Mouse (Mus musculus): Measurements from ENCODE around the gene 1600014C23Rik. TPM values are rescaled to one million over a fixed set of nuclear protein-coding genes. Genes with fewer than 3 reads are reported as not detected.
A peak's percentile ranks its signal among the peaks of the same experiment; 100 is the strongest.

The 1600014C23Rik gene
- polyA plus RNA-seq, 1 experiment from 2014 or later = 0.68 TPM

DNA sequence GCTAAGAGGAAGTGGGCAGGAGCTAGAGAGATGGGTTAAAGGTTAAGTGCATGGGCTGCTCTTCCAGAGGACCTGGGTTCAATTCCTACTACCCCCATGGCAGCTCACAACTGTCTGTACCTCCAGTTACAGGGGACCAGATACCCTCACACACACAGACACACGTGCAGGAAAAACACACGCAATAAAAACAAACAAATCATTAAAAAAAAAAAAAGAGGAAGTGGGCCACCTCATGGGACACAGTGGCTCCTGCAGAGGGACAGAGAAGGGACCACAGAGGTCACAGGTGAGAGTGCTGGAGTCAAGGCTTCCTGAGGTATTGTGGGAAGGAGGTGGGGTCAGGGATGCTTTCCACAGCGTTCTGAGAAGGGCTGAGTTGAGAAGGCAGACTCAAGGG is 22.1 kb downstream of the 1600014C23Rik start:
- no peaks in the 10 kb centered on the region for H3K9me3 ChIP-seq (replicated peaks)
- H3K4me1 ChIP-seq = peaks cover 2% of the 10 kb centered on the region
- ATAC-seq (replicated peaks; ENCODE audit: low FRiP score) = no peak
- H3K36me3 ChIP-seq = no peaks in the 10 kb centered on the region
- H3K27me3 ChIP-seq = no peaks in the 10 kb centered on the region
- H3K4me2 ChIP-seq = no peak overlapping the region
- no peak overlapping the region for H3K9ac ChIP-seq
- no peak overlapping the region for H3K27ac ChIP-seq
- 43% methylated on average over 3 of the region's 3 CpGs for WGBS
- H3K4me3 ChIP-seq (replicated peaks) = no peak overlapping the region

DNA sequence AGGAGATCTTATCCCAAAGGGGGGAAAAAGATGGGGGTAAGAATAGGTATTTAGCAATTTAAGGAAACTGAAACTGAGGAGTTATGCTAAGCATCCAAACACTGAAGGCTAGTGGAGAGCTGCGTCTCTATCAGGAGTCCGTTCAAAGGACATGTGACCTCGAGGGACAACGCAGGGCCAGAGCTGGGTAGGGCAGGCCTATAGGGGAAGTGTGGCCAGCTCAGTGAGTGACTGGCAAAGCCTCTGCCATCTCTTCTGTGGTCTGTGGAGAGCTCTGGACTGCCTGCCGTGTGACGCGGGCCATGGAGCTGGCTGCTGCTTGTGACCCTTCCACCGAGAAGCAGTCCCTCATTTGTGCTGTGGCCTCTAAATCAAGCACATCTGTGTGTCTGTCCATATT is 23.2 kb downstream of the 1600014C23Rik start:
- Histone ChIP-seq H3K9me3 (replicated peaks) (no peaks in the 10 kb centered on the region), H3K9ac (no peak overlapping the region), H3K4me3 (replicated peaks) (no peak overlapping the region), H3K27me3 (no peaks in the 10 kb centered on the region), H3K36me3 (no peaks in the 10 kb centered on the region), H3K4me2 (no peak overlapping the region), H3K27ac (no peak overlapping the region), H3K4me1 (no peaks in the 10 kb centered on the region)
- ATAC-seq (replicated peaks; ENCODE audit: low FRiP score) = no peak
- 76% methylated on average over 8 of the region's 8 CpGs for WGBS

- H3K4me1 ChIP-seq = no peaks in the 10 kb centered on the region
- H3K27ac ChIP-seq = no peak overlapping the region
- WGBS = 37% methylated on average over 3 of the region's 3 CpGs
- H3K4me3 ChIP-seq (replicated peaks) = no peak overlapping the region
- ATAC-seq (replicated peaks; ENCODE audit: low FRiP score) = no peak
- no peak overlapping the region for H3K9ac ChIP-seq
- H3K27me3 ChIP-seq = no peaks in the 10 kb centered on the region
- no peaks in the 10 kb centered on the region for H3K9me3 ChIP-seq (replicated peaks)
- H3K4me2 ChIP-seq = no peak overlapping the region
- H3K36me3 ChIP-seq = no peaks in the 10 kb centered on the region
Observed at GRCm38 (mm10) chr17:45709829-45710228, 23.8 kb downstream of the 1600014C23Rik start.

- H3K27me3 ChIP-seq = no peaks in the 10 kb centered on the region
- 0 out of 2 replicates have a peak, but pooled peaks cover 4% of the 10 kb centered on the region for H3K4me1 ChIP-seq
- H3K9me3 ChIP-seq (replicated peaks) = no peaks in the 10 kb centered on the region
- no peak overlapping the region for H3K27ac ChIP-seq
- 79% methylated on average over 8 of the region's 8 CpGs for WGBS
- H3K36me3 ChIP-seq = no peaks in the 10 kb centered on the region
- no peak overlapping the region for H3K4me2 ChIP-seq
- no peak for ATAC-seq (replicated peaks; ENCODE audit: low FRiP score)
- no peak overlapping the region for H3K4me3 ChIP-seq (replicated peaks)
- H3K9ac ChIP-seq = no peak overlapping the region
Observed at GRCm38 (mm10) chr17:45708179-45708578, 25.5 kb downstream of the 1600014C23Rik start.

DNA sequence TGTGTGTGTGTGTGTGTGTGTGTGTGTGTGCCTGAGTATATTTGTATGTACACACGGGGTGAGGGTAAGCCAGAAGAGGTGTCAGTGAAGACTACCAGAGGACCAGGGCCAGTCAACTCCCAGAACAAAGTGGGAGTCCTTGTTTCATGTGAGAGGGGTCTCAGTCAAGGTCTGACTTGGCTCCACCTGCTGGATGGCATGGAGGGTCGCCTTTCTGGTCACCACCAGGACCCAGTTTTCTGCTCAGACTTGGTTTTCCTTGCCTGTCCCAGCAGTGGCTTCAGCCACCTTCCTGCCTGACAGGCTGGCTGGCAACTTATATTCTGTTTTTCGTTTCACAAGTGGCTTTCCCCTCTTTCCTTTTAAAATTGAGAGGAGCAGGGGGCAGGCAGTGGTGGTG is 26.3 kb downstream of the 1600014C23Rik start:
- H3K36me3 ChIP-seq = no peaks in the 10 kb centered on the region
- H3K9me3 ChIP-seq (replicated peaks) = no peaks in the 10 kb centered on the region
- whole genome bisulfite sequencing = 26% methylated on average over 3 of the region's 3 CpGs
- no peak for ATAC-seq (replicated peaks; ENCODE audit: low FRiP score)
- no peak overlapping the region for H3K4me2 ChIP-seq
- no peak overlapping the region for H3K4me3 ChIP-seq (replicated peaks)
- no peak overlapping the region for H3K27ac ChIP-seq
- H3K4me1 ChIP-seq = peaks cover 10% of the 10 kb centered on the region; the same call in 1 of the 2 replicates
- no peaks in the 10 kb centered on the region for H3K27me3 ChIP-seq
- H3K9ac ChIP-seq = no peak overlapping the region

GRCm38 (mm10) chr17:45706796-45707195 is 26.8 kb downstream of the 1600014C23Rik start:
- no peaks in the 10 kb centered on the region for H3K36me3 ChIP-seq
- H3K4me2 ChIP-seq = no peak overlapping the region
- no peaks in the 10 kb centered on the region for H3K9me3 ChIP-seq (replicated peaks)
- whole genome bisulfite sequencing = 66% methylated on average over 5 of the region's 5 CpGs
- no peak for ATAC-seq (replicated peaks; ENCODE audit: low FRiP score)
- no peak overlapping the region for H3K4me3 ChIP-seq (replicated peaks)
- H3K27ac ChIP-seq = no peak overlapping the region
- H3K27me3 ChIP-seq = no peaks in the 10 kb centered on the region
- peaks cover 11% of the 10 kb centered on the region; the same call in 1 of the 2 replicates for H3K4me1 ChIP-seq
- H3K9ac ChIP-seq = no peak overlapping the region

DNA sequence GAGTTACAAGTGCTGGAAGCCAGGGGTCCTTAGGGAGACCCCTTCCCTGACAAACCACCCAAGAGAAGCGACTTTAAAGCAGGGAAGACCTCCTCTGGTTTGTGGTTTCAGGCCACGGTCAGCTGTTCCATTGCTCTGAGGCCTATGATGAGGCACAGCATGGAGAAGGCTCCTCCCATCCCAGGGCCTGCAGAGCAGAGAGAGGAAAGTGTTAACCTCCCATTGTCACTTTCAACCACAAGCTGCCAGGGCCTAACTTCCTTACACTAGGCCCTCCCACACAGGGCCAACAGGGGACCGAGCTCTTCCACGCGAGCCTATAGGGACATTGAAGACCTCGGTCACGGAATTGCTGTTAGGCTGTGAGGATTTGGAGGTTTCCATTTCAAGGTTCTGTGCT is 30.5 kb downstream of the 1600014C23Rik start:
- Histone ChIP-seq H3K4me2 (no peak overlapping the region), H3K27me3 (no peaks in the 10 kb centered on the region), H3K27ac (no peak overlapping the region), H3K4me3 (replicated peaks) (no peak overlapping the region), H3K4me1 (peaks cover 15% of the 10 kb centered on the region; the same call in 1 of the 2 replicates), H3K36me3 (peaks cover 10% of the 10 kb centered on the region), H3K9ac (no peak overlapping the region), H3K9me3 (replicated peaks) (no peaks in the 10 kb centered on the region)
- WGBS = 47% methylated on average over 7 of the region's 7 CpGs
- no peak for ATAC-seq (replicated peaks; ENCODE audit: low FRiP score)

DNA sequence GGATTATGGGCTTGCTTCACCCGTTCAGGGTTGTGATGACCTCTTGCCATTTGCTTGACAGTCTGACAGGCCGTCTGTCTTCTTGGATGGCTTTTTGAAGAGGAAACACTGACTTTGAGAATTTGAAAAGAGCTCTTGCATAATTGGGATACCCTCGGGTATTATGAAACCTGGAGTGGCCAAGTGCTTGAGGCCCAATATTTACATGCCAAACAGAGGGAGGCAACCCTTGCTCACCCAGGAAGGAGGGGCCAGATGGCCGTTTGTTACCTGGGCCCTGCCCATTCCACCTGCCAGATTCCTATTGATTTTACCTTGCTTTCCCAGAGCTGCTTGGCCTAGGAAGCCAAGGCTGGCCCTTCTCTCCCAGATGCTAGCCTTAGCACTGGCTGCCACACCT is 31.4 kb downstream of the 1600014C23Rik start:
- Histone ChIP-seq H3K4me2 (no peak overlapping the region), H3K27ac (no peak overlapping the region), H3K4me1 (peaks cover 15% of the 10 kb centered on the region; the same call in 1 of the 2 replicates), H3K4me3 (replicated peaks) (no peak overlapping the region), H3K27me3 (no peaks in the 10 kb centered on the region), H3K36me3 (peaks cover 17% of the 10 kb centered on the region), H3K9me3 (replicated peaks) (no peaks in the 10 kb centered on the region), H3K9ac (no peak overlapping the region)
- WGBS = 46% methylated on average over 4 of the region's 4 CpGs
- no peak for ATAC-seq (replicated peaks; ENCODE audit: low FRiP score)

DNA sequence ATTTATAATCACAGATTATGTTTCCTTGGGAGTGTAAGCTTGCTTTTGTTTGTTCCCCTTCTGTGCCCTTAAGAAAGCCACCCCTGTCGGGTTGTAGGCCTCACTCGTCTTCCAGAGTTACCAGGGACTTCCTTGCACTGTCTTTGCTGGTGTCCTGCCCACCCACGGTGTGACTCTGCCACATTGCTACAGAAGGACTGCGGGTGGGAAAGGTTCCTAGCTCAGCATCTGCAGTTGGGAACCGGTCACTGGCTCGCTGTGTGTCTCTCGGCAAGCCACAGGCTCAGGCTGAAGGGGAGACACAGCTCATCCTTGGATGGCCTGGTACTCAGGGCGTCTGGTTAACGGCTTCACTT is 32.4 kb downstream of the 1600014C23Rik start:
- Histone ChIP-seq H3K9me3 (replicated peaks) (no peaks in the 10 kb centered on the region), H3K27ac (no peak overlapping the region), H3K27me3 (no peaks in the 10 kb centered on the region), H3K9ac (no peak overlapping the region), H3K4me1 (peaks cover 15% of the 10 kb centered on the region; the same call in 1 of the 2 replicates), H3K36me3 (peaks cover 27% of the 10 kb centered on the region), H3K4me3 (replicated peaks) (no peak overlapping the region), H3K4me2 (no peak overlapping the region)
- ATAC-seq (replicated peaks; ENCODE audit: low FRiP score) = no peak
- WGBS = 71% methylated on average over 9 of the region's 9 CpGs

- no peak overlapping the region for H3K9ac ChIP-seq
- no peak overlapping the region for H3K4me3 ChIP-seq (replicated peaks)
- peaks cover 28% of the 10 kb centered on the region for H3K36me3 ChIP-seq
- H3K4me2 ChIP-seq = no peak overlapping the region
- peaks cover 16% of the 10 kb centered on the region for H3K4me1 ChIP-seq
- ATAC-seq (replicated peaks; ENCODE audit: low FRiP score) = no peak
- WGBS = 51% methylated on average over 10 of the region's 16 CpGs
- H3K9me3 ChIP-seq (replicated peaks) = no peaks in the 10 kb centered on the region
- H3K27ac ChIP-seq = no peak overlapping the region
- no peaks in the 10 kb centered on the region for H3K27me3 ChIP-seq
Observed at GRCm38 (mm10) chr17:45700496-45701235, 33.0 kb downstream of the 1600014C23Rik start.

- H3K36me3 ChIP-seq = peaks cover 28% of the 10 kb centered on the region
- 0 out of 2 replicates have a peak, but pooled peaks have one; percentile 22 for ATAC-seq (replicated peaks; ENCODE audit: low FRiP score)
- H3K4me3 ChIP-seq (replicated peaks) = no peak overlapping the region
- 79% methylated on average over 3 of the region's 3 CpGs for WGBS
- H3K4me1 ChIP-seq = peaks cover 25% of the 10 kb centered on the region
- H3K27me3 ChIP-seq = no peaks in the 10 kb centered on the region
- no peaks in the 10 kb centered on the region for H3K9me3 ChIP-seq (replicated peaks)
- H3K9ac ChIP-seq = no peak overlapping the region
- no peak overlapping the region for H3K4me2 ChIP-seq
- no peak overlapping the region for H3K27ac ChIP-seq
Observed at GRCm38 (mm10) chr17:45699039-45699740, 34.5 kb downstream of the 1600014C23Rik start.

GRCm38 (mm10) chr17:45698368-45698767 is 35.3 kb downstream of the 1600014C23Rik start:
- H3K27ac ChIP-seq = no peak overlapping the region
- H3K4me3 ChIP-seq (replicated peaks) = no peak overlapping the region
- H3K4me2 ChIP-seq = no peak overlapping the region
- no peaks in the 10 kb centered on the region for H3K9me3 ChIP-seq (replicated peaks)
- peaks cover 28% of the 10 kb centered on the region for H3K4me1 ChIP-seq
- H3K27me3 ChIP-seq = no peaks in the 10 kb centered on the region
- no peak for ATAC-seq (replicated peaks; ENCODE audit: low FRiP score)
- H3K36me3 ChIP-seq = peaks cover 28% of the 10 kb centered on the region
- no peak overlapping the region for H3K9ac ChIP-seq
- WGBS = 86% methylated on average over 6 of the region's 6 CpGs
